Mouse (Mus musculus): ENCODE results near the gene Sgsh. TPM values are rescaled to one million over a fixed set of nuclear protein-coding genes. Genes with fewer than 3 reads are reported as not detected.

The Sgsh gene
- polyA plus RNA-seq, 1 experiment from 2014 or later: 6.2 TPM

DNA sequence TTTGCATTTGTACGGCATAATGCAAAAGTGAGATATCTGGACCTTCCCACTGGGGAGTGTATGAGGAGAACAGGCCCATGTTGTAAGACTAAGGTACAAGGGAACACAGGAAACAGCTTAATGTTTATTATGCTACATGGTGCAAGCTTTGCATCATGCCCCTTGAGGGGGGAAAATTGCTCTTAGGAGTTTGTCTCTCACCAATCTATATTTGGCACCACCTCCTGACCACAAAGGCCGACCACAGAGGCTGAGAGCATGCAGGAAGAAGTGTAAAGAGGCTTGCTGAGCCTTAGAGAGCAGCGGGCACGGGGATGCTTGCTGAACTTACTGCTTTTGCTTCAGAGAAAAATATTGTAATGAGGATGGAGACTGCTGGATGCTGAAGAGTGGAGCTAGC is 29.6 kb upstream of the Sgsh start:
- H3K4me2 ChIP-seq (ENCODE audit: low read depth, low read length): no peak overlapping the region
- DNase-seq (ENCODE audit: low spot score): no peak
- H3K27ac ChIP-seq (replicated peaks; ENCODE audit: low read depth, low read length): no peak overlapping the region
- no peak overlapping the region for H3K9ac ChIP-seq (replicated peaks; ENCODE audit: low read length)
- H3K27me3 ChIP-seq (ENCODE audit: control insufficient read depth, insufficient read depth, low read length): peaks cover 8% of the 10 kb centered on the region
- no peaks in the 10 kb centered on the region for H3K9me3 ChIP-seq (replicated peaks; ENCODE audit: control insufficient read depth, low read length)
- 88% methylated on average over 4 of the region's 4 CpGs for WGBS
- no peak for ATAC-seq (replicated peaks; ENCODE audit: insufficient number of reproducible peaks, low FRiP score, low TSS enrichment, low read depth)
- no peaks in the 10 kb centered on the region; the same call in 1 of the 2 replicates for H3K36me3 ChIP-seq (replicated peaks; ENCODE audit: control insufficient read depth, insufficient read depth, low read depth, low read length)
- H3K4me3 ChIP-seq (ENCODE audit: low read depth, low read length): no peak overlapping the region
- H3K4me1 ChIP-seq (ENCODE audit: control insufficient read depth, insufficient read depth, low read length): no peaks in the 10 kb centered on the region

DNA sequence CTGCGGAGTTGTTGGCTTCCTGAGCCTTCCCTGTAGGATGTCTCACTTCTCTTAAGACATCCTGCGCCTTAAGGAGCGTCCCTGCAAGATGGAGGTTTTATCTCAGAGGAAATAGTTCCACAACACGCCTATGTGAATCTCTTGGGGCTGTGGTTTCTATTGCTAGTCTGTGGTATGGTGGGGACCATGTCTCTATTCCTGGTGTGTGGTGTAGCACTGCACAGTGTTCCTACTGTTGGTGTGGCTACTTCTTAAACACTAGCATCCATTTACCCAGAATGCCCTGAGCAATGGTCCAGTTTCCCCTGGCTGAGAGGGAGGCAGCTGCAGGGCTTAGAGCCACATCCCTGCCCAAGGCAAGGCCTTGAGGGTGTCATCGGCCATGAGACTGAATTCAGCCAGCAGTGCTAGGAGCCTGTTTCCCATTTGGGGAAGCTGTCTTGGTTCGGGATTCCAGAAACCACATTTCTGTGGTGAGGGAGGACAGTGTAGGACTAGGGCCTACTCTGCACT is 27.1 kb upstream of the Sgsh start:
- WGBS: 67% methylated on average over 6 of the region's 6 CpGs
- no peak overlapping the region for H3K9ac ChIP-seq (replicated peaks; ENCODE audit: low read length)
- ATAC-seq (replicated peaks; ENCODE audit: insufficient number of reproducible peaks, low FRiP score, low TSS enrichment, low read depth) (no peak), DNase-seq (ENCODE audit: low spot score) (no peak)
- H3K27ac ChIP-seq (replicated peaks; ENCODE audit: low read depth, low read length): no peak overlapping the region
- H3K36me3 ChIP-seq (replicated peaks; ENCODE audit: control insufficient read depth, insufficient read depth, low read depth, low read length): no peaks in the 10 kb centered on the region; the same call in none of the 2 replicates
- no peaks in the 10 kb centered on the region for H3K9me3 ChIP-seq (replicated peaks; ENCODE audit: control insufficient read depth, low read length)
- no peaks in the 10 kb centered on the region for H3K4me1 ChIP-seq (ENCODE audit: control insufficient read depth, insufficient read depth, low read length)
- no peak overlapping the region for H3K4me2 ChIP-seq (ENCODE audit: low read depth, low read length)
- no peaks in the 10 kb centered on the region for H3K27me3 ChIP-seq (ENCODE audit: control insufficient read depth, insufficient read depth, low read length)
- H3K4me3 ChIP-seq (ENCODE audit: low read depth, low read length): no peak overlapping the region

DNA sequence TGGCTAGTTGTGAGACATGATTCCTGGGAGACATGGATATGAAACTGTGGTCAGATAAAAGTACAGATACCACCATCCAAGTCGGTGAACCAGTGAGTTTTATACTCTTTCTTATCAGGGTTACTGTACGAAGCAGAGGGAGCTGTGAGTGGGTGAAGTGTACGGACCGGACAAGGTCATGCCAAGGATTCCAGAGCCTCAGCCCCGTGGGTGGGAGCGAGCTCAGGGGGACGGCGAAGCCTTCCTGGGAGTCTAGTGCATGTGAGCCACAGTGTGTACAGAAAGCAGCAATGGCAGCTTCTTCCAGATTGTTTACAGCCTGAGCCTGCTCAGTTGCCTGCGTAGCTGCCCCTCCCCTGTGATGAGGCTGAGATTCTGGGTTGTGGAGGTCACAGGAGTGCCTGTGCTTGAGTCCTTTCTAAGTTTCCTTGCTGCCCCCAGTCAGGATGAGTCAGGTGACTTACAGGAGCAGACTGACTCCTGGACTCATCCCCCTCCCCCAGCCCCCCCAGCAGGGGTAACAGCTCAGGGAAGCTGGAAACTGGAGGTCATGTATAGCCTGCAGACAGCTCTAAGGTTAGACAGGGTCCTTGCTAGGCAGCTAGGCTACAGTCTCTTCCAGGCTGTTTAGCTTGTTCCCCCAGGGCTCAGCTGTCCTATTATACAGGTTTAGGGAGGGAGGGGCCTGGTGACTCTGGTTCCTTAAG is 26.4 kb upstream of the Sgsh start:
- WGBS: 86% methylated on average over 9 of the region's 9 CpGs
- H3K4me1 ChIP-seq (ENCODE audit: control insufficient read depth, insufficient read depth, low read length): no peaks in the 10 kb centered on the region

DNA sequence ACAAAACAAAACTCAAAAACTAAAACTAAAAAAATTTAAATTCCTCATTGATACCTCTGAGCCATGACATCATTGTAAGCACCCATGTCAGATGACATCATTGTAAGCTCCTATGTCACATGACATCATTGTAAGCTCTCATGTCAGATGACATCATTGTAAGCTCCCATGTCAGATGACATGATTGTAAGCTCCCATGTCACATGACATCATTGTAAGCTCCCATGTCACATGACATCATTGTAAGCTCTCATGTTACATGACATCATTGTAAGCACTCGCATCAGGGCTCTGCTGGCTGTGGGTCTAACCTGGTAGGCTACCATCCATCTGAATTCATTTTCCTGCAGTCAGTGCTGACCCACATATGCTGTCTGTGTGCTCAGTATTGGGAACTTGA is 23.2 kb upstream of the Sgsh start:
- Histone ChIP-seq H3K36me3 (replicated peaks; ENCODE audit: control insufficient read depth, insufficient read depth, low read depth, low read length) (no peaks in the 10 kb centered on the region; the same call in none of the 2 replicates), H3K9me3 (replicated peaks; ENCODE audit: control insufficient read depth, low read length) (no peaks in the 10 kb centered on the region), H3K27ac (replicated peaks; ENCODE audit: low read depth, low read length) (no peak overlapping the region), H3K9ac (replicated peaks; ENCODE audit: low read length) (no peak overlapping the region), H3K4me1 (ENCODE audit: control insufficient read depth, insufficient read depth, low read length) (no peaks in the 10 kb centered on the region), H3K27me3 (ENCODE audit: control insufficient read depth, insufficient read depth, low read length) (no peaks in the 10 kb centered on the region), H3K4me2 (ENCODE audit: low read depth, low read length) (no peak overlapping the region), H3K4me3 (ENCODE audit: low read depth, low read length) (no peak overlapping the region)
- DNase-seq (ENCODE audit: low spot score): no peak
- 97% methylated on average over 1 of the region's 1 CpGs for whole genome bisulfite sequencing
- no peak for ATAC-seq (replicated peaks; ENCODE audit: insufficient number of reproducible peaks, low FRiP score, low TSS enrichment, low read depth)

More for the DNA sequence above, 26.4 kb upstream of the Sgsh start:
- Histone ChIP-seq H3K27ac (replicated peaks; ENCODE audit: low read depth, low read length) (no peak overlapping the region), H3K4me3 (ENCODE audit: low read depth, low read length) (no peak overlapping the region), H3K27me3 (ENCODE audit: control insufficient read depth, insufficient read depth, low read length) (no peaks in the 10 kb centered on the region), H3K36me3 (replicated peaks; ENCODE audit: control insufficient read depth, insufficient read depth, low read depth, low read length) (no peaks in the 10 kb centered on the region; the same call in none of the 2 replicates), H3K4me2 (ENCODE audit: low read depth, low read length) (no peak overlapping the region), H3K9ac (replicated peaks; ENCODE audit: low read length) (no peak overlapping the region), H3K9me3 (replicated peaks; ENCODE audit: control insufficient read depth, low read length) (no peaks in the 10 kb centered on the region)
- no peak for ATAC-seq (replicated peaks; ENCODE audit: insufficient number of reproducible peaks, low FRiP score, low TSS enrichment, low read depth)
- no peak for DNase-seq (ENCODE audit: low spot score)

DNA sequence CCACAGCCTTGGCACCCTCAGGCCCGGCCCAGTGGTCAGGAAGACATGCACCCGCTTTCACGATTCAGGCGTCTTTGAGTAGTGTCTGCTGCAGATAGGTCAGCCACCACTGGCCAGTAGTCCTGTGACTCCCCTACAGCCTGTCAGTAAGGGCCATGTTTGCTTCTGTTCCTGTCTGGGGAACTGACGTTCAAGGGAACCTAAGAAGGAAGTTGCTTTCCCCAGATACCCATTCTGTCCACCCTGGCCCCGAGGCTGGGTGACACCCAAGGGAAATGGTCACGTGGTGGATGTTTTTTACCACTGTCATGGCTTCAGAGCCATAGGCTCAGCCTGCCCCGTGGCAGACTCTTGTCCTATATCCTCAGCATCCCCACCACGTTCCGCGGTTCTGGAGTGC is 22.0 kb upstream of the Sgsh start:
- no peaks in the 10 kb centered on the region for H3K27me3 ChIP-seq (ENCODE audit: control insufficient read depth, insufficient read depth, low read length)
- no peak for ATAC-seq (replicated peaks; ENCODE audit: insufficient number of reproducible peaks, low FRiP score, low TSS enrichment, low read depth)
- H3K9ac ChIP-seq (replicated peaks; ENCODE audit: low read length): no peak overlapping the region
- no peak overlapping the region for H3K27ac ChIP-seq (replicated peaks; ENCODE audit: low read depth, low read length)
- H3K4me3 ChIP-seq (ENCODE audit: low read depth, low read length): no peak overlapping the region
- 90% methylated on average over 11 of the region's 11 CpGs for WGBS
- no peaks in the 10 kb centered on the region for H3K9me3 ChIP-seq (replicated peaks; ENCODE audit: control insufficient read depth, low read length)
- H3K4me2 ChIP-seq (ENCODE audit: low read depth, low read length): no peak overlapping the region
- no peak for DNase-seq (ENCODE audit: low spot score)
- H3K4me1 ChIP-seq (ENCODE audit: control insufficient read depth, insufficient read depth, low read length): no peaks in the 10 kb centered on the region
- H3K36me3 ChIP-seq (replicated peaks; ENCODE audit: control insufficient read depth, insufficient read depth, low read depth, low read length): no peaks in the 10 kb centered on the region; the same call in none of the 2 replicates

DNA sequence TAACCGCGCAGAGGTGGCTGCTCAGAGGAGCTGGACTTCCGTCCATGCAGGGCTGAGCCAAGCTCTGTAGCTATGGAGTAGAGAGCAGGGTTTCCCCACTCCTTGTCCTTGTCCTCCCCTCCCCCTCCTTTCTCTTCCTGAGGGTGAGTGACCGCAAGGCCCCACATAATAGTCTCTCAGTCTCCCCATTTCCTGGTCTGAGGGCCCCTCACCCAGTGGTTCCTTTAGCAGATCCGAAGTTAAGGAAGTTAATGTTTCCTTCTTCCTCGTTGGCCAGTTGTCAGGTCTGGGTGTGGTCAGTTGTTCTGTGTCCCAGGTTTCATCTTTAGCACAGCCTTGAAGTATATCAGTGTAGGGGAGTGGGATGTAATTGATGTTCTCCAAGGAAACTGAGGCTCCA is 20.1 kb upstream of the Sgsh start:
- Histone ChIP-seq H3K4me1 (ENCODE audit: control insufficient read depth, insufficient read depth, low read length) (no peaks in the 10 kb centered on the region), H3K36me3 (replicated peaks; ENCODE audit: control insufficient read depth, insufficient read depth, low read depth, low read length) (no peaks in the 10 kb centered on the region; the same call in none of the 2 replicates), H3K9me3 (replicated peaks; ENCODE audit: control insufficient read depth, low read length) (no peaks in the 10 kb centered on the region), H3K4me3 (ENCODE audit: low read depth, low read length) (no peak overlapping the region), H3K27me3 (ENCODE audit: control insufficient read depth, insufficient read depth, low read length) (no peaks in the 10 kb centered on the region), H3K9ac (replicated peaks; ENCODE audit: low read length) (no peak overlapping the region), H3K27ac (replicated peaks; ENCODE audit: low read depth, low read length) (no peak overlapping the region), H3K4me2 (ENCODE audit: low read depth, low read length) (no peak overlapping the region)
- ATAC-seq (replicated peaks; ENCODE audit: insufficient number of reproducible peaks, low FRiP score, low TSS enrichment, low read depth) (no peak), DNase-seq (ENCODE audit: low spot score) (no peak)
- WGBS: 78% methylated on average over 6 of the region's 6 CpGs

DNA sequence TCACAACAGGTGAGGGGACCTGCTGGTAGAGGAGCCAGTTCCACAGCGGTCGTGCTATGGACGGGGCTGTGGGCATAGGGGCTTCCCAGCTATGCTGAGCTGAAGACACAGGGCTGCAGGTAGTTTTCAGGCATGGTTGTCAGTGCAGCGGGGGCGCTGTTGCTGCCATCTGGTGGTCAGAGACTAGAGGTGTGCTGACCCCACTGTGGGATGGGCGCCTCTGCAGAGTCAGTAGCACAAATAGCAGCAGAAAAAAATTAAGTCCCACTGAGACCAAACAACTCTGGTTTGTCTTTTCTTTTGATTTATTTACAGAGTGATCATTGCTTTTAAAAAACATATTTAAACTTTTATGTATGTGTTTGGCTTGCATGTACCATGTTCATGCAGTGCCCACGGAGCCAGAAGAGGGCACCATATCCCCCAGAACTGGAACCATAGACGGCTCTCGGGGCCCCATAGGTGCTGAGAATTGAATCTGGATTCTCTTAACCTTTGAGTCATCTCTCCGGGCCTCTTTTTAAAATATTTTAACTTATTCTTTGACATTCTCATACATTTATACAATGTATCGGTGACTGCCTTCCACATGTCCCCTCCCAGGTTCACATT is 8.3 kb upstream of the Sgsh start:
- Histone ChIP-seq H3K4me3 (ENCODE audit: low read depth, low read length) (no peak overlapping the region), H3K36me3 (replicated peaks; ENCODE audit: control insufficient read depth, insufficient read depth, low read depth, low read length) (no peaks in the 10 kb centered on the region; the same call in 1 of the 2 replicates), H3K4me2 (ENCODE audit: low read depth, low read length) (peak overlapping the region; percentile 22; the same call in 1 of the 2 replicates), H3K27ac (replicated peaks; ENCODE audit: low read depth, low read length) (no peak overlapping the region), H3K27me3 (ENCODE audit: control insufficient read depth, insufficient read depth, low read length) (no peaks in the 10 kb centered on the region), H3K9me3 (replicated peaks; ENCODE audit: control insufficient read depth, low read length) (no peaks in the 10 kb centered on the region), H3K4me1 (ENCODE audit: control insufficient read depth, insufficient read depth, low read length) (no peaks in the 10 kb centered on the region; the same call in 1 of the 2 replicates), H3K9ac (replicated peaks; ENCODE audit: low read length) (no peak overlapping the region)
- ATAC-seq (replicated peaks; ENCODE audit: insufficient number of reproducible peaks, low FRiP score, low TSS enrichment, low read depth) (peak; percentile 86), DNase-seq (ENCODE audit: low spot score) (peak; percentile 86)
- WGBS: 35% methylated on average over 11 of the region's 11 CpGs
